Mouse (Mus musculus): ENCODE measurements around the gene Plxnb2.

- TF ChIP-seq CTCF (IDR thresholded peaks at IDR 0.05) = no peak
- TF ChIP-seq EP300 (IDR thresholded peaks at IDR 0.05; ENCODE audit: insufficient read depth, low read depth, low read length) = no peak
- TF ChIP-seq POLR2A (IDR thresholded peaks at IDR 0.05; ENCODE audit: insufficient read depth, low read depth, low read length) = no peak
Measured at GRCm38 (mm10) chr15:89127364-89127940, 53.1 kb downstream of the Plxnb2 start.

All from heart, adult 2 months (tissue).